Mouse (Mus musculus): ENCODE results near the gene Zfp758. TPM values are rescaled to one million over a fixed set of nuclear protein-coding genes. Genes with fewer than 3 reads are reported as not detected.

Zfp758 gene
- polyA plus RNA-seq, 1 experiment, result 0.78 TPM

DNA sequence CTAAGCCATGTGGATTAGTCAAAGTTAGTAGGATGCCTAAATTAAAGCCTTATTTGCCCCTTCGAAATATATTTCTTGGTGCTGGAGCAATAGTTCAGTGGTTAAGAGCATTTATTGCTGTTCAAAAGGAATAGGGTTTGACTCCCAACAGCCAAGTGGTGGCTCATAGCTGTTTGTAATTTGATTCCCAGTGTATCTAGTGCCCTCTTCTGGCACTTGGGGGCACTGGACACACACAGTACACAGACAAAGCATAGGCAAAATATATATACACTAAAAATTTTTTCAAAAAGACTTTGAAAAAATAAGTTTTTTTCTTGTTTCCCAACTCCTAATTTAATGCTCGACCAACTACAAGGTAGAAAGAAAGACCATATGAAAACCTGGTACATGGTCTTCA is 49.5 kb downstream of the Zfp758 start:
- H3K79me2 ChIP-seq (ENCODE audit: control insufficient read depth, insufficient read depth), result no peaks in the 10 kb centered on the region
- no peaks in the 10 kb centered on the region for H3K27me3 ChIP-seq (ENCODE audit: control insufficient read depth, insufficient read depth, insufficient read length)
- H3K36me3 ChIP-seq (ENCODE audit: control insufficient read depth, insufficient read depth), result no peaks in the 10 kb centered on the region
- no peak overlapping the region for H3K4me3 ChIP-seq (ENCODE audit: insufficient read depth, poor library complexity, severe bottlenecking)
- no peaks in the 10 kb centered on the region for H3K79me3 ChIP-seq (ENCODE audit: low read depth)
- TF ChIP-seq CTCF (IDR thresholded peaks at IDR 0.05; ENCODE audit: control insufficient read depth, insufficient read depth, insufficient read length) (peak; percentile 3), CEBPB (IDR thresholded peaks at IDR 0.05; ENCODE audit: low read depth) (no peak), USF1 (IDR thresholded peaks at IDR 0.05; ENCODE audit: low read depth) (no peak), MYOG (IDR thresholded peaks at IDR 0.05; ENCODE audit: control insufficient read depth, extremely low read depth, insufficient read length) (no peak), MYOD1 (IDR thresholded peaks at IDR 0.05; ENCODE audit: control insufficient read depth, insufficient read length, low read depth) (no peak), FOSL1 (IDR thresholded peaks at IDR 0.05; ENCODE audit: insufficient read depth, low read length, poor library complexity, severe bottlenecking) (no peak)
- H3ac ChIP-seq (ENCODE audit: control insufficient read depth, insufficient read length, low read depth), result no peak overlapping the region

DNA sequence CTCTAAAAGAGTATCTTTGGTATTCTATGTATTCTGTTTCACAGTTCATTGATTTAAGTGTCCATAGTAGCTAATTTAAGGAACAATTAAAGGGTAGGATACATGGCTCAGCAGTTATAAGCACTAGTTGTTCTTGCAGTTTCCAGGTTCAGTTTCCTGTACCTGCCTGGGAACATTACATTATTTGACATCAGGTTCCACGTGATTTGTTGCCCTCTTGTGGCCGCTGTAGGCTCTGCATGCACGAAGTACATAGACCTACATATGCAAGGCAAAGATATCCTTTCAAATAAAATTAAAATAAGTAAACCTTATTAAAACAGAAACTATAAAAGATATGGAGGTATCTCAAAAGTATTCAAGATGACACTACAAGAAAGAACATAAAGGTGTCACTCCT is 56.3 kb downstream of the Zfp758 start:
- H3K4me3 ChIP-seq (ENCODE audit: insufficient read depth, poor library complexity, severe bottlenecking), result no peak overlapping the region
- TF ChIP-seq CTCF (IDR thresholded peaks at IDR 0.05; ENCODE audit: control insufficient read depth, insufficient read depth, insufficient read length), result peak; percentile 45
- no peak for TF ChIP-seq CEBPB (IDR thresholded peaks at IDR 0.05; ENCODE audit: low read depth)
- TF ChIP-seq FOSL1 (IDR thresholded peaks at IDR 0.05; ENCODE audit: insufficient read depth, low read length, poor library complexity, severe bottlenecking), result no peak
- H3K27me3 ChIP-seq (ENCODE audit: control insufficient read depth, insufficient read depth, insufficient read length), result no peaks in the 10 kb centered on the region
- H3K79me2 ChIP-seq (ENCODE audit: control insufficient read depth, insufficient read depth), result no peaks in the 10 kb centered on the region
- H3K79me3 ChIP-seq (ENCODE audit: low read depth), result no peaks in the 10 kb centered on the region
- no peak overlapping the region for H3ac ChIP-seq (ENCODE audit: control insufficient read depth, insufficient read length, low read depth)
- H3K36me3 ChIP-seq (ENCODE audit: control insufficient read depth, insufficient read depth), result no peaks in the 10 kb centered on the region

DNA sequence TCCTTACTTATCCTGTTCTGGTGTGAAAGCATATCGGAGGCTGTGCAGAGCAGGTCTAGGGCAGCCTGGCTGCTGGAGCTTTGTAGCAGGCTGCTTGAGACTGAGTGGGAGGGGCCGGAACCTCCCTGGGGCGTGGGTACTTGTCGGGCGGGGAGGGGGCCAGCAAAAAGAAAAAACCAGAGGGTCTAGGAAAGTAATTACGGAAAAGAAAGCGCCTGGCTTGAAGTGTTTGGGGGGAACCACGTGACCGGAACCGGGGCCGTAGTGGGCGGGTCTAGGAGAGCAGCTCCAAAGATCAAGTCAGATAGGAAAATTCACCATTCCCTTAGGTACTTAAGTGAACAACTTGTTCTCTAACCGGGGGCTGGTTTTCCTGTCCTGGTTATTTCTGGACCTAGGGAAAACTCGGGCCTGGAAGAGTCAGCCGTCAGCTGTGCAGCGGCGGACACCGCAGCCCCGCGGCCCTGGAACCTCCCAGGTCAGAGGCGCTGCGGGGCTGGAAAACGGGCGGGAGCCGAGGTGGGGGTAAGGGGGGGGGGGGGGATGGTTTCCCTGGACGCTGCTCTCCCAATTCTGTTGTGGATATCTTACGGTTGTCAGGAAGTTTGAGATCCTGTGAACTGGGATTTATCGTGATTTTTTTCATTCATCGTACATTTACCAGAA is 62.8 kb downstream of the Zfp758 start, which contains the start of gene Zfp946:
TSS of gene Zfp946 (plus strand) at position 271 of the 666 bp plus-strand sequence.
- Histone ChIP-seq H3K79me3 (ENCODE audit: low read depth) (no peaks in the 10 kb centered on the region), H3K36me3 (ENCODE audit: control insufficient read depth, insufficient read depth) (no peaks in the 10 kb centered on the region), H3K4me3 (ENCODE audit: insufficient read depth, poor library complexity, severe bottlenecking) (peak within 1 kb of the TSS; percentile 49), H3ac (ENCODE audit: control insufficient read depth, insufficient read length, low read depth) (peak within 1 kb of the TSS; percentile 67), H3K27me3 (ENCODE audit: control insufficient read depth, insufficient read depth, insufficient read length) (no peaks in the 10 kb centered on the region), H3K79me2 (ENCODE audit: control insufficient read depth, insufficient read depth) (no peaks in the 10 kb centered on the region)
- TF ChIP-seq CEBPB (IDR thresholded peaks at IDR 0.05; ENCODE audit: low read depth) (no peak), USF1 (IDR thresholded peaks at IDR 0.05; ENCODE audit: low read depth) (peak; percentile 93)

DNA sequence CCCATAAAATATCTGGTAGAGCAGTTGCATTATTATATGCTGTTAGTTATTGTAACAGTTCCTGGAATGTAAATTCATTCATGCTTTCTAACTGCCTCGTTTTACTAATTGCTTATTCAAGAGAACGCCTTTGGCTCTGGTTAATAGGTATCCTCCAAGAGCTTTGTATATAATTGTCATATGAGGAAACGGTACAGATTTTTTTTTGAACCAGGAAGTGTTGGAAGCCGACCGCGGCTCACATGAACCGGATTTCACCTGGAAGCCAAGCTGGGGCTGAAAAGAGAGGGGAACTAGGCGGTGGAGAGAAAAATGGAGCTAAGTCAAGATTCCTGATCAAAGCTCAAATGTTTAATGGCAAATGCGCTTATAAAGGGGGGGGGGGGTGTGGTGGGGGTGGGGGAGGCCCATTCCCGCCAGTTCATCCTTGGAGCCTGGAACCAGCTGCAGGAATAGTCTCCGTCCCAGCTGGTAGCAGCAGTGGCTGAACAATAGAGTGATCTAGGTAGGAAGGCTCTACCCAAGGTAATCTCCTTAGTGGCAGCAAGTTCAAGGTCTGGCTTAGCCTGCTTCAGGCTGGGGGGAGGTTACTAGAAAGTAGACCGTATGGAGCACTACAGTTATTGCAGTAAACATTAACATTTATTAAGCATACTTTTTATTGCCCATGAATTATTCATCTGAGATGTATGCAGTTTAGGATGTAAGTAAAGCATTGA is 63.5 kb downstream of the Zfp758 start:
- Histone ChIP-seq H3K79me2 (ENCODE audit: control insufficient read depth, insufficient read depth) (no peaks in the 10 kb centered on the region), H3K79me3 (ENCODE audit: low read depth) (no peaks in the 10 kb centered on the region), H3K27me3 (ENCODE audit: control insufficient read depth, insufficient read depth, insufficient read length) (no peaks in the 10 kb centered on the region), H3K4me3 (ENCODE audit: insufficient read depth, poor library complexity, severe bottlenecking) (peak overlapping the region; percentile 49), H3K36me3 (ENCODE audit: control insufficient read depth, insufficient read depth) (no peaks in the 10 kb centered on the region), H3ac (ENCODE audit: control insufficient read depth, insufficient read length, low read depth) (no peak overlapping the region)
- TF ChIP-seq MAX (IDR thresholded peaks at IDR 0.05), result no peak
- TF ChIP-seq MYOD1 (IDR thresholded peaks at IDR 0.05; ENCODE audit: control insufficient read depth, insufficient read length, low read depth), result no peak
- no peak for TF ChIP-seq USF1 (IDR thresholded peaks at IDR 0.05; ENCODE audit: low read depth)
- no peak for TF ChIP-seq FOSL1 (IDR thresholded peaks at IDR 0.05; ENCODE audit: insufficient read depth, low read length, poor library complexity, severe bottlenecking)
- TF ChIP-seq CTCF (IDR thresholded peaks at IDR 0.05; ENCODE audit: control insufficient read depth, insufficient read depth, insufficient read length), result no peak
- TF ChIP-seq MYOG (IDR thresholded peaks at IDR 0.05; ENCODE audit: control insufficient read depth, extremely low read depth, insufficient read length), result no peak

Other genes starting within 250 kb of the Zfp758 start
- 0.64 TPM for gene Zfp947, start 195.3 kb upstream of the Zfp758 start, polyA plus RNA-seq (2012; fragmentation: generic; extraction: Trizol)
- gene Zfp994, start 135.8 kb upstream of the Zfp758 start, polyA plus RNA-seq (2012; fragmentation: generic; extraction: Trizol), result 0.54 TPM
- 1.8 TPM for gene CT030661.1, start 46.6 kb upstream of the Zfp758 start, polyA plus RNA-seq (2012; fragmentation: generic; extraction: Trizol)
- 1.8 TPM for gene Zfp944, start 53 bp upstream of the Zfp758 start, polyA plus RNA-seq (2012; fragmentation: generic; extraction: Trizol)
- 1.1 TPM for gene Zfp946, start 62.8 kb downstream of the Zfp758 start, polyA plus RNA-seq (2012; fragmentation: generic; extraction: Trizol)
- not detected for gene Vmn2r111, start 212.0 kb downstream of the Zfp758 start, polyA plus RNA-seq (2012; fragmentation: generic; extraction: Trizol)
- not detected for gene Vmn2r112, start 239.5 kb downstream of the Zfp758 start, polyA plus RNA-seq (2012; fragmentation: generic; extraction: Trizol)